Mouse (Mus musculus) heart, adult 8-10 months (tissue): ENCODE results near the gene Htr5b. TPM values are rescaled to one million over a fixed set of nuclear protein-coding genes. Genes with fewer than 3 reads are reported as not detected.

Experiments
- DNase-seq: peaks from one replicate; pipeline ENCODE4 v3.0.0; 2022; ENCODE audit warnings: low spot score
- total RNA-seq, 4 experiments: library from RNA; stranded (reverse); gene quantifications; 2 replicates each; pipeline ENCODE4 v1.2.4; 2022

The Htr5b gene
- not detected for total RNA-seq

DNA sequence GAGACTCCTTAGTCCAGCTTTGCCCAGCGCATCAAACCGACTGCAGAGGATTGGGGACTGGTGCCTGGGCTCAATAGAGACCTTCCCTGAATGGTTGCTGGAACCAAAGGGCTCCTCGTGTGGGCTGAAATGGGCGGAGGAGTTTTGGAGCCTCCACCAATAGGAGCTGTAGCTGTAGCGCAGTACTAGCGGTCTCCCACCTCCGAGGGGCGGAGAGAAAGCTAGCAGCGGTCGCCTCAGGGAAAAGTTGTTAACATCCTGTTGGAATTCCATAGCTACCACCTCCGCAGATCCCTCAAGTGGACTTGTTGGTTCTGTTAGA, at the start of gene Htr5b:
TSS of gene Htr5b (minus strand) at position 67 of the 322 bp plus-strand sequence.
- no peak for DNase-seq

DNA sequence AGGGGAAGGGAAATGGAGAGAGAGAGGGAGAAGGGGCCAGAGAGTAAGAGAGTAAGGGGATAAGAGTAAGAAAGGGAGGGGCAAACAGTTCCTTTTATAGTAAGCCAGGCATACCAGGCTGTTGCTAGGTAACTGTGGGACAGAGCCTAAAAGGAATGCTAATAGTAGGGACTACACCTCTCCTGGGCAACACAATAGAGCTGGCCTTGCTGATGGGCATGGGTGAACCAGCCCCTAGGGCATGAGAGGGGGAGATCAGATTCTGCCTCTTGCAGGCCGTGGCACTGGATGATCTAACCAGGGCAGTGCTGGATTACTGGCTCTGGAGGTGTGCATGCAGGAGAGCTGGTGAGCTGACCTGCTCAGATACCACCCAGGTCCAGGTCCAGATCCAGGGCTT, 49.2 kb upstream of the Htr5b start:
- DNase-seq, result no peak

- no peak for DNase-seq
These were observed 42.3 kb upstream of the Htr5b start for GRCm38 (mm10) chr1:121570522-121570921.

DNA sequence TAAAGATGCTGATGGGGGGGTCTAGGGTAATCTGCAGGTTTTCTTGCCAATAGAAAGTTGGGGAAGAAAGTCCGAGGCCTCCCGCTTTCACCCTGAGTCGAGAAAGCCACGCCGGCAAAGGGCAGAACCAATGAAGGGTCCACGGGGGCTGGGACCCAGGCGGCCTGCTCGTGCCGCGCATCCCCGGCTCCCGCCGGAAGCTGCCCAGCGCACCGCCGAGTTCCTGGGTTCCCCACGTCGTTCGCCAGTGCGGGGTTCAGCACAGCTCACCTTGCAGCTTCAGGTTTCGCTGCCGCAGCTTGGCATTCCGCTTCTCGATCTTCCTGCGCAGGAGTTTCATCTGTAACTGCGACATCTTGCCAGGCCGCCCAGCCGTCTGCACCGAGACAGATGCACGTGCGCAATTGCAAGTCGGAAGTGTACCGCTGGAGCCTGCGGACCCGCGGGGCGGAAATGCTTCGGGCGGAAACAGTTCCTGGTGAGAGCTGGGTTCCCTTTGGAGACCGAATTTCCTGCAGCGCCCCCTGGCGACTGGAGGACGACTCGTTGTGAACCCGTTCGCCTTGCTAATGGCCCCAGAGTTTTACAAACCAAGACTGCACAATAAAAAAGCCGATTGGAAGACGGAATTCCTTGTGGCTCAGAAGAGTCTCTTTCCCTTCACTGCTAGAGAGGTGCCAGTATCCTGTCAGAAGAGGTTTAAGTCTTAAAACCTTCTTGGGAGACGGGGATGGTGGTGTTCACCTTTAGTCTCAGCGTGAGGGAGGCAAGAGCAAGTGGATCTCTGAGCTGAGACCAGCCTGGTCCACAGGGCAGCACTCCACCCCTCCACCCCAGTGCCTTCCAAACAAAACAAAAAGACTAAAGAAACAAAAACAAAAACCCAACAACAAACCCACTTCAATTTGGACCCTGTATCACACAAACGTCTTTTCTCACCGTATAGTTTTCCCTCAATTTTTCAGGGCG, 39.5 kb upstream of the Htr5b start, which contains the start of gene Ddx18:
TSS of gene Ddx18 (minus strand) at position 469 of the 969 bp plus-strand sequence.
- DNase-seq, result peak; percentile 96

DNA sequence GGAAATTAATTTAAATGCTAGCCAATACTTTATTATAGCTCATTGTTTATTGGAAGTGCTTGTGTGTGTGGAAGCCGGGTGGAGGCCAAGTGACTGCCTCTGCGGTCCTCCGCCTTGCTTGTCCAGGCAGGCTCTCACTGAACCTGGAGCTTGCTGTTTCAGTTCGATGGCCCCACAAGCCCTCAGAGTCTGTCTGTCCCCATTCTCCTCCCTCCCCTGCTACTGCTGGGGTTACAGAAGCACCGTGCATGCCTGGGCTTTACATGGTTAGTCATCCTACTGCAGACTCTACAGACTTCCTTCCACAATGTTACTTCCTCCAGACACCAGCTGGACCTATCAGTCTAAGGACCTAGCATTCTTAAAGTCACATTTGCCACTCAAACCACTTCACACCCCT, 29.6 kb upstream of the Htr5b start:
- no peak for DNase-seq

DNA sequence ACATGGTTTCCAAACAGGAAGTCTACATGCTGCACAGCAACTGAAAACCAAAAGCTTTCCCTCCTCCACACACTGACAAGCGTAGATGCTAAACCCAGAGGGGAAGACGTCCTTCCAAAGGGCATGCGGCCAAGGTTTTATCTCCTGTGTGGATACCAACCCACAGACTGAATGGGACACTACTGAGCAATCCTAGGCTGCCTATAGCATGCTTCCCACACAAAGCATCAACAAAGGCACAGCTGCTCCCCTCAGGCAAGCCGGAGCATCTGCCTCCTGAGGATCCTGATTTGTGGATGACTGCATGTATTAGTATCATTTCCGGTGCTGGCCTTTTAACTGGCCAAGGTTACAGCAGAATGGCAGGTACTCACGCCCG, 23.2 kb upstream of the Htr5b start:
- no peak for DNase-seq

DNA sequence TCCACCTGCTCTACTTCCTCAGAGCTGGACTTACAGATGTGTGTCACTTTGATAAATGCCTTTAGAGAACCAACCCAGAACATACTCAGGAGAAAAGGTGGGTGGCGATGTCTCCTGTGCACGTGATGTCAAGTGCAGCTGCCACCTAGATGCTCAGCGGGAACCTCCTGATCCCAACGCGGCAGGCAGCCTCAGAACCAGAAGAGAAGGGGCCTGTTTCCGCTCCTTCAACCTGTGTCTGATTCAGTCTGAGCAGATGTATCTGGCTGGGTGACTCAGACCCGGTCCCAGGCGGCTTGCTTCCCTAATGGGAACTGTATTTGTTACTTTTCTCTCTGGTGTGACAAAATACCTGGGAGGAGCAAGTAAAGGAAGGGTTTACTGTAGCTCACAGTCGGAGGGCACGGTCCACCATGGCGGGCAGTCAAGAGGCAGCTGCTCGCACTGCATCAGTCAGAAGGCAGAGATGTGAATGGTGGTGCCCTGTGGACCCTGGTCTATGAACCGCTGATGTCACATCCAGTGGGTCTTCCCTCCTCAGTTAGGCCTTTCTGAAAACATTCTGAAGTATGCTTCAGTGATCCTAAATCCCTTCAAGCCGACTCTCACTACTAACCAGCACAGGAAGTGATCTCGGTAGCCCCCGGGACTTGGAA, 22.7 kb upstream of the Htr5b start:
- no peak for DNase-seq

DNA sequence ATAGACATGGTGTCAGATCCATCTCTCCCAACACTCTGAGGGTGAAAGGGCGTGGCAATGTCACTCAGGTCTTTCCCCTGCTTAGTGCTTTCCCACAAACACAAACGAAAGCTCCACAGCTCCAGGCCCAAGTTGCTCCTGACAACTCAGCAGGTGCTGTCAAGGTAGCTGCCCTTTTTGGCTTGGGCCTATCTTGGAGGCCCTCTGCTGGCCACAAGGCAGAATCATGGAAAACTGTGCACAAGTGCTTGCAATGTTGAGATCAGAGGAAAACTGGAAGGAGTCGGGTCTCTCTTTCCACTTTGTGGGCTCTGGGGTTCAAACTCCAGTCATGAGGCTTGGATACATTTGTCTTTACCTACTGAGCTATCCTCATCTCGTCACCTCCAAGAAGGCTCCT, 21.2 kb upstream of the Htr5b start:
- DNase-seq, result no peak

DNA sequence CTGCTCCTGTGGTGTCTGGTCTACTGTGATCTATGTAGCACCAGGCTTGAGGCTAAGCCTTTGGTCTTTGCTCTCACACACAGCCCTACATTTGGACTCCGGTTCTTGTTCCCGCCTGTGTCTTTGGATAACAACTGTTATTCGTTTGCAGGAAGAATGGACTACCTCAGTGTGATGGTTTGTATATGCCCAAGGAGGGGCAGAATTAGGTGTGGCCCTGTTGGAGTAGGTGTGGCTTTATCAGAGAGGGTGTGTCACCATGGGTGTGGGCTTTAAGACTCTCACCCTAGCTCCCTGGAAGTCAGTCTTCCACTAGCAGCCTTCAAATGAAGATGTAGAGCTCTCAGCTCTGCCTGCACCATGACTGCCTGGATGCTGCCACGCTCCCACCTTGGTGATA, 20.4 kb upstream of the Htr5b start:
- DNase-seq, result no peak

DNA sequence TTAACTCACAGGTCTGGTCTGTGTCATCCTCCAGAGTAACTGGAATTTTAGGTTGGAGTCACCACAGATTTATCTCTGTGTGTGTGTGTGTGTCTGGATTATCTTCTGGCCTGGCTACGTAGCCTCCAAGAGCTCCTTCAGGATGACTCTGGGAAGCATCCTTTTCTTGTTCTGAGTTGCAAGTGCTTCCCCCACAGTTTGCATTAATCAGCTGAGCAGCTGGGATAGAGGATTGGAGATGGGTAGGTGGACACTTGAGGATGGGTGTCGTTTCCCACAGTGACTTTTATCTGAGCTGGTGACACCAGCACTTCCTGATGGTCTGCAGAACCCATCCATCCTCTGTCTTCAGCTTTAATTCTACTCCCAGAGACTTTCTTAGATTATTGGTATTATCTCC, 18.6 kb upstream of the Htr5b start:
- no peak for DNase-seq

- no peak for DNase-seq
These were observed 12.1 kb upstream of the Htr5b start for GRCm38 (mm10) chr1:121540361-121540760.

DNA sequence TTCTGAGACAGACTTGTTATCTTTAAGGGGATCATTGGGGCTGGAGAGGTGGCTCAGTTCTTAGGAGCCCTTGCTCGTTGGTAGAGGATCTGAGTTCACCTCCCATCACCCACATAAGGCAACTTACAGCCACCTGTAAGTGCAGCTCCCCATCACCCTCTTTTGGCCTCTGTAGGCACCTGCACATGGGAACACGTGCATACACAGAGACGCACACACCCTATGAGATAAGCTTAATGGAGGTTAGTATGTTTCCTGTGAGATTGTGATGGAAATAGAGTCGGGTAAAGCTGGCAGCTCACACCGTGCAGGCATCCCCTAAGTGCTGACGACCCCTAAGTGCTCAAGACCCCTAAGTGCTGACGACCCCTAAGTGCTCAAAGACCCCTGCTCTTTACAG, 3.2 kb upstream of the Htr5b start:
- DNase-seq, result no peak

DNA sequence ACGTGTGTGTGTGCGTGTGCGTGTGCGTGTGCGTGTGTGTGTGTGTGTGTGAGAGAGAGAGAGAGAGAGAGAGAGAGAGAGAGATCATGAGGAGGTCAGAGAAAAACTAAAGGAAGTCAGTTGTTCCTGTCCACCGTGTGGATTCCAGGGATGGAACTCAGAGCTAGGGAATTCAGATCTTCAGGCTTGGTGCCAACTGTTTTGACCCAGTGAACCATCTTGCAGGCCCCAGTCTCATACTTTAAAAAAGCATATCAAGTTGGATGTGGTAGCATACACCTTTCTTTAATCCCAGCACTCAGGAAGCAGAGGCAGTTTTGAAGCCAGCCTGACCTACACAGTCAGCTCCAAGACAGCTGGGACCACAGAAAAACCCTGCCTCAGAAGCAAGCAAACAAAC, 1.0 kb upstream of the Htr5b start:
- DNase-seq, result no peak

- DNase-seq, result no peak
These were observed 466 bp downstream of the Htr5b start for GRCm38 (mm10) chr1:121527600-121528398.

- no peak for DNase-seq
These were observed 1.2 kb downstream of the Htr5b start for GRCm38 (mm10) chr1:121527061-121527460.

GRCm38 (mm10) chr1:121518609-121519008, 9.7 kb downstream of the Htr5b start:
- no peak for DNase-seq

DNA sequence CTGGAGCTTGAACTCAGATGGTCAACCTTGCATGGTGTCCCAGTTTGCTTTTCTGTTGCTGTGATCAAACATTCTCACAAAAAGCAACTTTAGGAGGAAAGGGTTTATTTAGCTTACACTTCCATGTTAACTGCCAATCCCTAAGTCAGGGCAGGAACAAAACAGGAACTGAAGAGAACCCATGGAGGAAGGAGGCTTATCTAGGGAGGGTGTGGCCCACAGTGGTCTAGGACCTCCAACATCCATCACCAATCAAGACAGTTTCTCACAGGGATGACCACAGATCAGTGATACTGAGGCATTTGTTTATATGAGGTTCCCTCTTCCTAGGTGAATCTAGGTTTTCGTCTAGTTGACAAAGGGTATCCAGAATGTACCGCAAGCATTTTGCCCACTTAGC, 16.3 kb downstream of the Htr5b start:
- no peak for DNase-seq

- DNase-seq, result no peak
These were observed 17.1 kb downstream of the Htr5b start for GRCm38 (mm10) chr1:121511186-121511585.

- no peak for DNase-seq
These were observed 17.7 kb downstream of the Htr5b start for GRCm38 (mm10) chr1:121510420-121511140.

GRCm38 (mm10) chr1:121508729-121509128, 19.5 kb downstream of the Htr5b start:
- no peak for DNase-seq

DNA sequence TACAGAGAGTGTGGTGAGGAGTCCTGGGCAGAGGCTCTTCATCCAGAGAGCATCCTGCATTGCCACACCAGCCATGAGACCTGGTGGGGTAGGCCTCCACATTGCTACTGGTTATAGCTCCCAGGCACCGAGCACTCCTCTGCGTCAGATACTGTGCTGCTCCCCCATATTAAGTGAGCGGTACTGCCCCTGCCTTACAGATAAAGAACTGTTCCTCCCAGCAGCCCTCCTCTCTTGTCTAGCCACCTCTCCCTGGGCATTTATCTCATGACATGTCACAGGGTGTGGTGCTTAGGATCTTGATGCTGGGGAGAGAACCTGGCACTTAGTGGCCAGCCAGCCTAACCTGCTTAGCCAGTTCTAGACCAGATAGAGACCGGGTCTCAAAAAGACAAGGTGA, 31.2 kb downstream of the Htr5b start:
- DNase-seq, result no peak

DNA sequence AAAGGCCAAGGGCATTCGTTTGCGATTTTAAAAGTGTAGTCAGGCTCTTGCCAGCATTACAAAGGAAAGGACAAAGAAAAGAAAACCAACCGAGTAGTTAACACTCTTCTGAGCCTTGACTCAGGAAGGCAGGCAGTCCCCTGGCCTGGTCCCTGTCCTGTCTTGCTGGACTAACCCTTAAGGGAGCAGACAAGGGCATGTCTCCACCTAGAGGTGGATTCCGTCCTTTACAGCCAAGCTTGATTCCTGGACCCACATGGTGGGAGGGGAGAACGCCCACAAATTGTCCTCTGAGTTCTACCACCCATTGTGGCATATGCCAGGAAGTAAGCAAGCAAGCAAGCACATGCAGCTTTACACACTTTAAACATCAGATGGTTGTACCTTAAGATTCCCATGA, 38.0 kb downstream of the Htr5b start:
- DNase-seq, result no peak
